Mouse (Mus musculus) heart, adult 18-20 months (tissue): Measurements from ENCODE around the gene BC029722. TPM values are rescaled to one million over a fixed set of nuclear protein-coding genes. Genes with fewer than 3 reads are reported as not detected.
"Not testable (repeated sequence)": the region's sequence is repeated elsewhere in the genome, so short reads cannot be mapped to it uniquely, and the experiment has no call there.

Experiments
- DNase-seq, 2 experiments: peaks; one replicate each; pipeline ENCODE4 v3.0.0; 2021 to 2022; ENCODE audit warnings: mixed read lengths in 1 of 2
- long read RNA-seq, 2 experiments: library from polyadenylated mRNA; stranded (forward); transcript quantifications; one replicate each; pipeline ENCODE4 v2.0.0; 2021
- total RNA-seq, 2 experiments: library from RNA; stranded (reverse); gene quantifications; 2 replicates each; pipeline ENCODE4 v1.2.3; 2021

BC029722 gene
- 10 to 100 TPM; 31.4 to 34.4 TPM for total RNA-seq
- long read RNA-seq, experiment 1, transcript BC029722-201 (2 exons, 1,615 nt) = major isoform, 5 of 17 reads
- long read RNA-seq, experiment 1, partial matches to known transcripts = 0 of 17 reads
- long read RNA-seq, experiment 1, other reads (novel, unspliced or antisense) = 12 of 17 reads
- long read RNA-seq, experiment 2, partial matches to known transcripts = 0 of 3 reads
- long read RNA-seq, experiment 2, other reads (novel, unspliced or antisense) = 2 of 3 reads

DNA sequence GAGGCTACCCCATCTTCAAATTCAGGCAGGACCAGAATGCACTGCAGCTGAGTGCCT, at the start of gene BC029722:
TSS of gene BC029722 (minus strand) at position 35 of the 57 bp plus-strand sequence.
- DNase-seq = no peak

- no peak for DNase-seq
Measured at GRCm38 (mm10) chr2:155868320-155868719, 49.1 kb upstream of the BC029722 start.

DNA sequence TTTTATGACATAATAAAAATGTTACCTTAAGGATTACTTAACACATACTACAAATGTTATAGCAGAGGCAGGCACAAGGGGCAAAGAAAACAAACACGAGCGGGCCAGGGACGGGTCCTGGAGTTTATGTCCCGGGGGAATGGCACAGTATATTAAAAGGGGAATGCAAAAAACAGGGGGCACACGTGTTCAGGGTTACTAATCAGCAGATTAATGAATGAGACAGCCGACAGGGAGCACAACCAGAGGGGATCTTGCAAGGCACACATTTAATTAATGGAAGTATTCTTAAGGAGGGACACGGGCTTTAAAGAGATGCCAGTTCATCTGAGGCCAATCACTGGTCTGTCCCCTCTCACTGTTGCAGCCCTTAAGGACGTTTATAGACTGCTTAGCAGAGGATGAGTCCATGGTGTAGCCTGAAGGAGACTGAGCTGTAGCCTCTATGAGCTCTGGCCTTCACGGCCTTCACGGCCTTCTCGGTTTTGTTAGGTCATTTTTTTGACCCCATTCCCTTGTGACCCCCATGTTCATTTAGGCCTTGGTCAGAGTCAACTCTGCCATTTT, 44.2 kb upstream of the BC029722 start:
- DNase-seq = no peak

- no peak for DNase-seq
Measured at GRCm38 (mm10) chr2:155862573-155863300, 43.5 kb upstream of the BC029722 start.

DNA sequence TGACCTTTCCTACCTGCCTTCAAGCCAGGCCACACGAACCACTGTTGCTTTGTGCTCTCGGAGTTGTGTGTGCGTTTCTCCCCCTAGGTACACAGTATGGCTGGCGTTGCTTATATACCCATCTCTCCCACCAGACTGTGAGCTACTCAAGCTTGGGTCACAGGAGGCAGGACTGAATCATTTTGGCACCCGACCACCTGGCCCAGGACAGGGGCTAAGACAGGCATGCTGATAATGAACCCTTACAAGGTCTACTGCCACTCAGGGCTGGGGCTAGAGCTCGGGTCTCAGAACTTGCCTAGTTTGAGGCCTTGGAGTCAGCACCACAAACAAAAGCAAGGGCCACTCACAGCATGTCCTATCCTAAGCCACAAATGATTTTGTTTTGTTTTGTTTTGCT, 42.4 kb upstream of the BC029722 start:
- peak in 1 of 2 experiments; percentile 14 for DNase-seq

DNA sequence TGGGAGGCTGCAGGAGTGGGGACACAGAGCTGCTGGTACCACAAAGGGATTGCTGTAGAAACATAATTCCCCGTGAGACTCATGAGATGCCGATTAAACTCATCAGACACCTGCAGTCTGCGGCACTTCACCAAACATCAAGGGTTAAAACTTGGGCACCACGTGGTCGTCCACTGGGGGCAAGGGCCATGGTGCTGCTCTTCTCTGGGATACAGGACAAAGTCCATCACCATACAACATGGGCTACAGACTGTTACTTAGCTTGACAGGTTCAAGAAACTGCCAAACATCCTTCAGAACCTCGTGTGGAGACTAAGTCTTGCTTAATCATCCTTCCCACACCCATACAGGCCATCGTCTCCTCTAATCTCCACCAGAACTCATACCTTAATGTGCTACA, 40.9 kb upstream of the BC029722 start:
- no peak for DNase-seq

- no peak for DNase-seq
Measured at GRCm38 (mm10) chr2:155852536-155852935, 33.3 kb upstream of the BC029722 start.

DNA sequence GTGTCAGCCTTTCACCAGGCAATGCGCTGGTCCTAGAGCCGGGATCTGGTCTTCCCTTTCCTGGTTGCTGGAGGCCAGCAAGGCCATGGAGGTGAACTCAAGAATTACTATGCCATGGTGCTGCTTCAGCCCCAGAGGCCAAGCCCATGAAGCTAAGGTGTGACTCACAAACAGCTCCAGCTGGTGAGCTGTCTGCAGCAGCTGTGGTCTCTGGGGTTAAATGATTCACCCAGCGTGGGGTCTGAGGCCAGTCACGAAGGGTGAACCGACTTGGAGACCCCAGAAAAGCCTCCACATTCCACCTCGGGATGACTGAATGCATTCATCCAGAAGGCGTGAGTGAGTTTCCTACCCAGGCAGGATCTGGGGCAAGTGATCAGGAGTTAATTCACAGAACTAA, 30.9 kb upstream of the BC029722 start:
- DNase-seq = no peak

- no peak for DNase-seq
Measured at GRCm38 (mm10) chr2:155849464-155849863, 30.2 kb upstream of the BC029722 start.

DNA sequence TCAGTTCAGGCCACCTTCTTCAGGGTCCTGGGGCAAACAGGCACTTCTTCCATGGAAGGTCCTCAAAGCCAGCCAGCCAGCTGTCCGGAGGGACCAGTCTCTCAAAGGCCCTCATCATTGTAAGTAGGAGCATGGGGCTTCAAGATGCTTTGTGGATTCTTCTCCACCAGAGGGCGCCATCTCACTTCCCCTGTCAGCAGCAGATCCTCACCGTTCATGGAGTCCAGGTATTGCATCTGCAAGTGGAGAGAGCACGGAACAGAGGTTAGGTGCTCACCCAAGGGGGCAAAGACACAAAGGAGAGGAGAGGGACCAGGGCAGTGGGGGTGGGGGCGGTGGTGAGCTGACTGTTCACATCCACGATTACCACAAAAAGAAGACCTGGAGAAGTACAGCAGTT, 29.1 kb upstream of the BC029722 start:
- DNase-seq = peak; percentile 64 to 83

DNA sequence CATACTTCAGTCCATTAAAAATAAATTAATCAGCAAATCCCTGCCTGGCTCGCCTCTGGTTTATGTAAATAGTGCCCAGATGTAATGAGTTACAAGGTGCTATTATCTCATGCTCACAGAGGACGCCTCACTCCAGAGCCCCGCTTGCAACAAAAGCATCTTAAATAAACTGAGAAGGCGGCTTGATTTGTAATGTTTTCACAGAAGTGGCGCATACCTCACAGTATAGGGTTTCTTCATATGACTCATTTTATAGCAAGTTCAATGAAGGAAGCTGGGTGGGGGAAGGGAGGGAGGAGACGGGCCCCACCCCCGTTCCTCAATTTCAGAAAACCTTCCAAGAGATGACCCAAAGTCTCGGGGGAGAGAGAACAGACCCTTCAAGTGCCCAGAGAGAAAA, 27.7 kb upstream of the BC029722 start:
- no peak for DNase-seq

- no peak for DNase-seq
Measured at GRCm38 (mm10) chr2:155838961-155839360, 19.7 kb upstream of the BC029722 start.

DNA sequence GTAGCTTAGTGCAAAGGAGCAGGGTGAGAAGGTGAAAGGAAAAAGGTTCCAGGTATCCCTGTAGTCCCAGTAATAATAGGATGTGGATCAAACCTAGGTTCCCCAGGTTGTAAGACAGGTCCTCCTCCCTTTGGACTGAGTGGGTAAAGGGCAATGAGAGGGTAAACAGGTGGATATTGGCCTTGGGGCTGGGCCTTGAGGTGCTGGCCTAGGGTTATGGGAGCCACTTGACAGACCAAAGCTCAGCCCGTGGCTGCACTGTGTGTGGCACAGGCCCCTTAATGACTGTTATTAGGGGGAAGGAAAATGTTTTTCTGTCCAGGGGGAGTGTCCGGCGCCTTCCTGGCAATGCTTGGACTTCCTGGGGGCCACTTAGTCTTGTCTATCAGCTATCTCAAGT, 18.7 kb upstream of the BC029722 start:
- DNase-seq = no peak

- DNase-seq = no peak
Measured at GRCm38 (mm10) chr2:155834732-155835131, 15.5 kb upstream of the BC029722 start, which contains the start of gene Fam83c. Fam83c (minus strand) TSS chr2:155834854.

DNA sequence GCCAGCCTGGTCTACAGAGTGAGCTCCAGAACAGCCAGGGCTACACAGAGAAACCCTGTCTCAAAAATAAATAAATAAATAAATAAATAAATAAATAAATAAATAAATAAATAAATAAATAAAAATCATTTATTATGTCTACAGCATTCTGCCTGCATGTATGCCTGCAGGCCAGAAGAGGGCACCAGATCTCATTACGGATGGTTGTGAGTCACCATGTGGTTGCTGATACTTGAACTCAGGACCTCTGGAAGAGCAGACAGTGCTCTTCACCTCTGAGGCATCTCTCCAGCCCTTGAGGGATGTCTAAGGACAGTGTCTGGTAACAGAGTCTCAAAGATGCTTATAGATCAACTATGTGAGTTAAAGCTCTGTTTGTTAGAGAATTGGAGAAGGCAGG, 12.9 kb upstream of the BC029722 start:
- not testable (repeated sequence) for DNase-seq

DNA sequence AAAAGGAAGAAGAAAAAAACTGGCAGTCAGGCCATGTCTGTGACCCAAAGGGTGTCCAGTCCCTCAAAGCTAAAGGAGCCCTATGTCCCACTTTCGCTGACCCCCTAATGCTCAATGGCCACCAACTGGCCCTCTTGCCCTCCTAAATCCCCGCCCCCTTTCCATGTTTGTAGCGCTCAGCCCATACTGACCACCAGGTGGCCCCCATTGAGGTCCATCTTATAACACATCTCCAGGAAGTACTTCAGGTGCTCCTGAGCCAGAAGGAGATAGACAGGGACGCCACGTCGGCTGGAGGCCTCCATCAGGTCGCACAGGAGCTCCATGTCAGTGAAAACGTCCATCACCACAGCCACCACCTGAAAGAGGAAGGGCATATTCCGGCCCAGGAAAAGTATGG, 12.1 kb upstream of the BC029722 start:
- no peak for DNase-seq

DNA sequence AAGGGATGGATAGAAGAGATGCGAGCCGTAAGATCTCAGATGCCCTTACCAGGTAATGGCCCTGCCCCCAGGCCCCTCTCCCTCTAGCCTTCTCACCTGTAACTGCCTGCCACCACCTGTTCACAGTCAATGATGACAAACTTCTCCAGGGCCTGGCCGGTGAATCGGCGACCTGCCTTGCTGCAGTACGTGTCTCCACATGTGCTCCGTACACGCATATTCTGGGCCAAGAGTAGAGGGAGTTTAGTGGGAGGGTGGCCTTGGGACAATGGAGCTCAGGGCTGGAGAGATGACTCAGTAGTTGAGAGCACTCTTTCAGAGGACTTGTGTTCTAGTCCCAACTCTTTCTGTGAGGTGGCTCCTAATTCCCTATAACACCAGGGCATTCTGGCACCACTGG, 11.6 kb upstream of the BC029722 start:
- DNase-seq = no peak

DNA sequence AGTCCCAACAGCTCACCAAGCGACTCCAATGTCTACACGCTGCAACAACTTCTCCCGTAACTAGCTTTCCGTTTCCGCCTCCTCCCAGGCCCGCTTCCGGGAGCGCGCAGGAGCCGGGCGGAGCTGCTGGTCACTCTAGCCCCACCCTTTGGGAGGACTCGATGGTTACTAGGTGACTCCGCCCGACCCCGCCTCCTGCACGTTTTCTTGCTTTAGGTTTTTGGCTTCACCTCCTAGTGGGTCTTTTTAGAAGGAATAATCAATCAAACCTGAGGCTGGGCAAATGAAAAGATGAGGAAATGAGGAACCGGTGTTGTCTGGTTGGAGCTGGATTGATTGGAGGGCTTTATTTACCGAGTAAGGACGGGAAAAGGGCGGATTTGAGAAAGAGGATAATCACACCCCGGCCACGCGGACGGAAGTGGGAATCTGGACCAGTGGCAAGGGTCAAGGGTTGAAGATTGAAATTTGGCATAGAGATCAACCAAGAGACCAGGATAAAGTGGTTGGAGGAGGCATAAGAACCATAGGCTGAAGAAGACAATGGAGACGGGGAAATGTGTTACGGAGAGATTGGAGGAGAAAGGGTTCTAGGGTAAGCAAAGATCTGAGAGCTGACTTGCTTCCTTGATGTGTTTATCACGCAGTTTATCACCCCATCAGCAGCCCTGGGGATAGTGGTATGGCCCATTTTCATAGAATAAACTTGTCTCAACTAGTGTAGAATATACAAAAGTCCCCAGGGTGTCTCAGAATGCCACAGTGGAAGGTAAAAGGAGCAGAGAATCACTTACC, 7.6 kb upstream of the BC029722 start, which contains the start of gene Eif6:
TSS of gene Eif6 (minus strand) at position 296 of the 795 bp plus-strand sequence.
- peak; percentile 91 to 94 for DNase-seq

DNA sequence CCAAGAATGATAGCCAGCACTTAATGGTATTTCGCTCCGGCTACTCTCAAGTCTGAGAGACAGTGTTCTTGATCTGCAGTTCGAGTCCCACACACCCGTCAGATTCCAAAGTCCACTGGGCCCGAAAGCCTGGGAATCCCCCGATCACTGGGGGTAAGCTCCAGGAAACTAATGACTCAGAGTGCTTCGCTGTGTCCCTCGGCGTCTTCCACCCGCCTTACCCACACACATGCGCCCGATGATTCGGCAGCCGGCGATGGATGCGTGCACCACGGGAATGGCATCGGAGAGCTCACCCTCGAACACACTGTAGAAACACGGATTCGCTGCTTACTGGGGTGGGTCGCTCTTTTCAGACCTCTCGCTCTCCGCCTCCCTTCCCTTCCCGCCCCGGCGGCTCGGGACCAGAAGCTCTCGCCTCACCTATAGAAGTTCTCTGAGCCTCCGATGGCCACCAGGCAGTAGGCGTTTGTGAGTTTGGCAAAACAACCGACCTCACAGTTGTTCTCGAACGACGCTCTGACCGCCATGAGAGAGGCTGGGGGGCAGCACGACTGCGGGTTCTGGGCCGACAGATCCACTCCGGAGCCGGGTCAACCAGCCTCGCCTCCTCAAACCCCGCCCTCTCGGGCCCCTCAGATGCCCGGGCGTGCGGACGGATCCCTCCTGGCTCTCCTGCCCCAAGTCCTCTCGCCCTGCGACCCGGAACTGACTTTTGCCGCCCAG, 6.8 kb upstream of the BC029722 start:
- no peak for DNase-seq

DNA sequence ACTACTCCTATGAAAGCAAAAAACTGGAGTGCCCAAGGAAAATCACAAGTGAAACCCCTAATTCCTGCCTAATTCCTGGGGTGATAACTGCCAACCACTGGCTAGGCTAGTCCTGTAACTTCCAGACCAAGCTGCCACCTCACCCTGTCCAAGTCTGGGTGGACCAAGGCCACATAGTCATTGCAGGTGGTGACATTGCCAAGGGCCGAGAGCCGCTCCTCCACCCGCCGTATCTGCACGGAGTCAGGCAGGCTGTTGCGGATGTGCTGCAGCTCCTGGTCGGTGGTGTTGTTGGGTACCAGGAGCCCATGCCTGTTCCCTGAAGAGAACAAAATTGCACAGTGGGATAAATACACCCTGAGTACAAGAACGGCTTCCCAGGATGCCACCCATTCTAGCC, 4.5 kb upstream of the BC029722 start:
- DNase-seq = no peak

- no peak for DNase-seq
Measured at GRCm38 (mm10) chr2:155820779-155821178, 1.6 kb upstream of the BC029722 start.

DNA sequence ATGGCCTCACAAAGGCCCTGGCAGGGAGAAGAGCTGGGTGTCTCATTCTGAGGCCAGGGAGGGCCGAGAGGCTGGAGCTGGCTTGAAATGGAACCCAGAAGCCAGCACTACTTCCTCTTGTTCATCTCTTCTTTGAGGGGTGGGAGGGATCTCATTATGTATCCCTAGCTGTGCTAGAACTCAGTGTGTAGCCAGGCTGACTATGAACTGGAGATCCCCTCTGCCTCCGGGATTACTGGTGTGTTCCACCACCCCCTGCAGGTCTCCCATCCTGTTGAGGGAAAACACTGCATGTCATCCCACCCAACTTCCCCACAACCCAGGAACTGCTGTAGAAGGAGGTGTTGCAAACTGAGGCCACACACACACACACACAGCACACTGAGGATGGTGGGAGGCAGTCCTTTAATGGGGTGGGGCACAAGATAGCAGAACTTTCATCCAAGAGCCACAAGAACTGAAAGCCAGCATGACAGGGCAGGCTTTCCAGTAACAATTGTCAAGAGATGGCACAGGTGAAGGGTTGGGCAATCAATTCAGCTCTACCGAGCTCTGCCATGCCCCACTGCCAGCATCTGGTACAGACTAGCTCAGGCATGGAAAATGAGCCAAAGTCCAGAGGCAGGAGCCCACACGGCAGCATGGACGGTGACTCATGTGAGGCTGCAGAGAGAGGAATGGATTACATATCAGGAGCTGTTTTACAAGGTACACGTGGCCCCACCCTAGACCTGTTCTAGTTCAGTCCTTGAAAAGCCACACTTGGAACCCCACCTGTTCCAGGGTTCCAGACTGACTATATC, 424 bp upstream of the BC029722 start:
- no peak for DNase-seq
